Mouse (Mus musculus) C2C12 (cell line): ENCODE data around the gene Lemd1. TPM values are rescaled to one million over a fixed set of nuclear protein-coding genes. Genes with fewer than 3 reads are reported as not detected.

ENCODE experiments used
- H3K27me3 ChIP-seq: one replicate; pipeline ENCODE4 v1.6.1; 2011; ENCODE audit not compliant: control insufficient read depth, insufficient read depth, insufficient read length
- H3K36me3 ChIP-seq: one replicate; pipeline ENCODE4 v1.6.1; 2011; ENCODE audit not compliant: control insufficient read depth, insufficient read depth
- H3K4me3 ChIP-seq: one replicate; pipeline ENCODE4 v1.5.1; 2011; ENCODE audit warnings: mild to moderate bottlenecking, control low read depth; ENCODE audit not compliant: poor library complexity, insufficient read depth, severe bottlenecking
- H3K79me2 ChIP-seq: one replicate; pipeline ENCODE4 v1.6.1; 2011; ENCODE audit not compliant: control insufficient read depth, insufficient read depth
- H3K79me3 ChIP-seq: one replicate; pipeline ENCODE4 v1.6.1; 2011; ENCODE audit warnings: low read depth, control low read depth
- H3ac ChIP-seq: one replicate; pipeline ENCODE3; 2011; ENCODE audit warnings: low read depth; ENCODE audit not compliant: control insufficient read depth, insufficient read length
- CEBPB ChIP-seq: IDR thresholded peaks from one replicate; pipeline ENCODE4 v1.6.1; 2011; ENCODE audit warnings: low read depth, mild to moderate bottlenecking, control low read depth, moderate library complexity
- CTCF ChIP-seq: IDR thresholded peaks from one replicate; pipeline ENCODE4 v1.5.1; 2011; ENCODE audit not compliant: control insufficient read depth, insufficient read depth, insufficient read length
- FOSL1 ChIP-seq: IDR thresholded peaks from one replicate; pipeline ENCODE4 v1.8.0; 2011; ENCODE audit warnings: mild to moderate bottlenecking, low read length; ENCODE audit not compliant: poor library complexity, insufficient read depth, severe bottlenecking
- MAX ChIP-seq: IDR thresholded peaks from one replicate; pipeline ENCODE4 v1.6.1; 2011; ENCODE audit warnings: mild to moderate bottlenecking, control low read depth
- MYOD1 ChIP-seq: IDR thresholded peaks from one replicate; pipeline ENCODE4 v1.6.1; 2011; ENCODE audit warnings: low read depth; ENCODE audit not compliant: control insufficient read depth, insufficient read length
- MYOG ChIP-seq: IDR thresholded peaks from one replicate; pipeline ENCODE4 v1.6.1; 2011; ENCODE audit not compliant: control insufficient read depth, insufficient read length; ENCODE audit errors: extremely low read depth
- USF1 ChIP-seq: IDR thresholded peaks from one replicate; pipeline ENCODE4 v1.6.1; 2011; ENCODE audit warnings: low read depth, mild to moderate bottlenecking, control low read depth, moderate library complexity
- polyA plus RNA-seq: library from polyadenylated mRNA; unstranded; fragments of >200 nt; fragmentation: generic; extraction: Trizol; gene quantifications from one replicate; pipeline ENCODE4 v1.2.1, GENCODE M21; 2012; ENCODE audit warnings: missing spikeins

The Lemd1 gene
- polyA plus RNA-seq, 1 experiment, result 0.14 TPM

GRCm38 (mm10) chr1:132170698-132171097 lies 20.5 kb upstream of the Lemd1 start:
- Histone ChIP-seq H3K79me2 (no peaks in the 10 kb centered on the region), H3K36me3 (no peaks in the 10 kb centered on the region), H3K79me3 (no peaks in the 10 kb centered on the region), H3ac (no peak overlapping the region), H3K27me3 (peaks cover 5% of the 10 kb centered on the region), H3K4me3 (no peak overlapping the region)
- TF ChIP-seq MYOG (no peak), MAX (no peak), FOSL1 (no peak), CTCF (no peak), USF1 (no peak), MYOD1 (no peak), CEBPB (no peak)

GRCm38 (mm10) chr1:132171619-132172018 lies 19.6 kb upstream of the Lemd1 start:
- Histone ChIP-seq H3K36me3 (no peaks in the 10 kb centered on the region), H3K79me3 (no peaks in the 10 kb centered on the region), H3K27me3 (peaks cover 5% of the 10 kb centered on the region), H3ac (no peak overlapping the region), H3K79me2 (no peaks in the 10 kb centered on the region), H3K4me3 (no peak overlapping the region)
- no peak for TF ChIP-seq CEBPB
- no peak for TF ChIP-seq MYOD1
- no peak for TF ChIP-seq MYOG
- no peak for TF ChIP-seq FOSL1
- TF ChIP-seq CTCF, result no peak
- no peak for TF ChIP-seq MAX
- TF ChIP-seq USF1, result no peak

- Histone ChIP-seq H3ac (no peak overlapping the region), H3K36me3 (no peaks in the 10 kb centered on the region), H3K79me3 (no peaks in the 10 kb centered on the region), H3K79me2 (no peaks in the 10 kb centered on the region), H3K4me3 (no peak overlapping the region), H3K27me3 (peaks cover 41% of the 10 kb centered on the region)
- no peak for TF ChIP-seq MYOG
- no peak for TF ChIP-seq USF1
Observed at GRCm38 (mm10) chr1:132186303-132186702, 4.9 kb upstream of the Lemd1 start.

GRCm38 (mm10) chr1:132188442-132189066 lies 2.7 kb upstream of the Lemd1 start:
- Histone ChIP-seq H3K79me3 (no peaks in the 10 kb centered on the region), H3K4me3 (no peak overlapping the region), H3K27me3 (peaks cover 40% of the 10 kb centered on the region), H3K36me3 (no peaks in the 10 kb centered on the region), H3K79me2 (no peaks in the 10 kb centered on the region), H3ac (no peak overlapping the region)
- TF ChIP-seq USF1, result no peak
- no peak for TF ChIP-seq MAX
- TF ChIP-seq FOSL1, result no peak
- no peak for TF ChIP-seq CTCF
- TF ChIP-seq CEBPB, result no peak
- no peak for TF ChIP-seq MYOD1
- TF ChIP-seq MYOG, result no peak

GRCm38 (mm10) chr1:132189231-132189630 lies 2.0 kb upstream of the Lemd1 start:
- no peaks in the 10 kb centered on the region for H3K79me3 ChIP-seq
- TF ChIP-seq USF1 (no peak), MYOD1 (no peak), CEBPB (no peak), CTCF (no peak), MAX (no peak), MYOG (no peak), FOSL1 (no peak)
- H3K27me3 ChIP-seq, result peaks cover 38% of the 10 kb centered on the region
- H3K79me2 ChIP-seq, result no peaks in the 10 kb centered on the region
- no peak overlapping the region for H3K4me3 ChIP-seq
- H3ac ChIP-seq, result no peak overlapping the region
- no peaks in the 10 kb centered on the region for H3K36me3 ChIP-seq

- H3K27me3 ChIP-seq, result peaks cover 38% of the 10 kb centered on the region
- no peaks in the 10 kb centered on the region for H3K79me2 ChIP-seq
- no peak overlapping the region for H3ac ChIP-seq
- no peak for TF ChIP-seq CTCF
- no peak for TF ChIP-seq CEBPB
- no peak for TF ChIP-seq USF1
- TF ChIP-seq FOSL1, result no peak
- TF ChIP-seq MYOD1, result no peak
- no peak for TF ChIP-seq MAX
- TF ChIP-seq MYOG, result no peak
- no peaks in the 10 kb centered on the region for H3K79me3 ChIP-seq
- no peak overlapping the region for H3K4me3 ChIP-seq
- no peaks in the 10 kb centered on the region for H3K36me3 ChIP-seq
Observed at GRCm38 (mm10) chr1:132190040-132190513, 1.2 kb upstream of the Lemd1 start.
